Mouse (Mus musculus) heart, embryonic 12.5 days (tissue): ENCODE measurements around the gene Tgm5. TPM values are rescaled to one million over a fixed set of nuclear protein-coding genes. Genes with fewer than 3 reads are reported as not detected.
"Not testable (repeated sequence)": the region's sequence is repeated elsewhere in the genome, so short reads cannot be mapped to it uniquely, and the experiment has no call there.

Experiments
- ATAC-seq: fragments of 200-750 bp; cut with Nextera tagmentation; 2 replicates; pipeline ENCODE4 v1.8.0; 2017; ENCODE audit warnings: moderate TSS enrichment, moderate library complexity; ENCODE audit not compliant: insufficient number of reproducible peaks, low FRiP score
- H3K27ac ChIP-seq: fragments of 300-500 bp; sonication (generic); 2 replicates; pipeline ENCODE4 v1.5.1; 2016; ENCODE audit warnings: mild to moderate bottlenecking, moderate library complexity; ENCODE audit not compliant: poor library complexity, severe bottlenecking
- H3K27me3 ChIP-seq: fragments of 300-500 bp; sonication (generic); replicated peaks from 2 replicates; pipeline ENCODE4 v1.6.1; 2016; ENCODE audit warnings: mild to moderate bottlenecking, moderate library complexity
- H3K36me3 ChIP-seq: fragments of 300-500 bp; sonication (generic); 2 replicates; pipeline ENCODE4 v1.6.1; 2016; ENCODE audit warnings: mild to moderate bottlenecking, moderate library complexity
- H3K4me1 ChIP-seq: fragments of 300-500 bp; sonication (generic); replicated peaks from 2 replicates; pipeline ENCODE4 v1.6.1; 2016; ENCODE audit warnings: mild to moderate bottlenecking
- H3K4me2 ChIP-seq: fragments of 300-500 bp; sonication (generic); 2 replicates; pipeline ENCODE4 v1.6.1; 2016; ENCODE audit warnings: mild to moderate bottlenecking, moderate library complexity
- H3K4me3 ChIP-seq: fragments of 300-500 bp; sonication (generic); 2 replicates; pipeline ENCODE4 v1.5.1; 2016; ENCODE audit warnings: mild to moderate bottlenecking
- H3K9ac ChIP-seq: fragments of 300-500 bp; sonication (generic); 2 replicates; pipeline ENCODE4 v1.6.1; 2016; ENCODE audit warnings: mild to moderate bottlenecking, moderate library complexity
- H3K9me3 ChIP-seq: fragments of 300-500 bp; sonication (generic); replicated peaks from 2 replicates; pipeline ENCODE4 v1.6.1; 2016; ENCODE audit warnings: mild to moderate bottlenecking, moderate library complexity
- WGBS: fragments of 180-500 bp; shearing (Covaris S2); methylation state at CpG from one replicate; pipeline ENCODE4 v1.1.7; 2016; 5-methylcytosine and 5-hydroxymethylcytosine counted together
- polyA plus RNA-seq: library from polyadenylated mRNA; unstranded; fragments of >200 nt; fragmentation: Nextera tagmentation; extraction: Ambion mirVana; gene quantifications from 2 replicates; pipeline ENCODE4 v1.2.1, GENCODE M21; 2016

The Tgm5 gene
- polyA plus RNA-seq, 1 experiment from 2014 or later = not detected

DNA sequence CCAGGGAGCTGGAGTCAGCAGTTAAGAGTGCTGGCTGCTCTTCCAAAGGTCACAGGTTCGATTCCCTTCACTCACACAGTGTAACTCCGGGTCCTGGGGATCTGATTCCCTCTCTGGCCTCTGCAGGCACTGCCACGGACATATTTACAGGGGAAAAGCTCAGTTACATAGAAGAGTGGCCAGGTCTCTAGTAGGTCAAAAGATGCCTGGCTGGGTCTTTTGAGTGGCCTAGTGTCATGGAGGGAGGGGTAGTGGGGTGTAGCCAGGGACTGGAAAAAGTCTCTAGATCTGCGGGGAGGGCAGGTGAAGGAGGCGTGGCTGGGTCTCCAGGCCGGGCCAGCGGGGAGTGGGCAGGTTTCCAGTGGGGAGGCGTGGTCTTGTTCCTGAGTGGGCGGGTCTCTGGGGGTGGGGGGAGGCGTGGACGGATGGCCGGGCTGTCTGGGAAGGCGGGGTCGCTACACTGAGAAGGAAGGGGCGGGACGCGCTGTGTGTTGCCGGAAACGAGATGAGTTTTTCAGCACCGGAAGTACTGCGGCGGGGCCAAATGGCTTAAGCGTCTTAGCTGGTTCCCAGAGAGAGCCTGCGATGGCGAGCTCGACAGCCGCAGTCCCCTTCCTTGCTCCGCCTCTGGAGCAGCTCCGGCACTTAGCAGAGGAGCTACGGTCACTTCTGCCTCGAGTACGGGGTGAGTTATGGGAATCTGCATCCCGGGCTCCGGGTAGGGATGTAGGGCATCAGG lies 77.5 kb downstream of the Tgm5 start, which contains the start of gene Ccndbp1:
Gene Ccndbp1, plus strand, starts transcription at position 479 of the 739 bp plus-strand sequence.
- 2% methylated on average over 34 of the region's 34 CpGs for WGBS
- Histone ChIP-seq H3K27ac (peak within 1 kb of the TSS; percentile 30; the same call in 1 of the 2 replicates), H3K4me3 (peak within 1 kb of the TSS; percentile 87), H3K36me3 (peaks cover 17% of the 10 kb centered on the region), H3K4me1 (peaks cover 7% of the 10 kb centered on the region), H3K27me3 (no peaks in the 10 kb centered on the region), H3K9ac (peak within 1 kb of the TSS; percentile 78), H3K4me2 (peak within 1 kb of the TSS; percentile 95), H3K9me3 (no peaks in the 10 kb centered on the region)
- peak; percentile 98 for ATAC-seq

DNA sequence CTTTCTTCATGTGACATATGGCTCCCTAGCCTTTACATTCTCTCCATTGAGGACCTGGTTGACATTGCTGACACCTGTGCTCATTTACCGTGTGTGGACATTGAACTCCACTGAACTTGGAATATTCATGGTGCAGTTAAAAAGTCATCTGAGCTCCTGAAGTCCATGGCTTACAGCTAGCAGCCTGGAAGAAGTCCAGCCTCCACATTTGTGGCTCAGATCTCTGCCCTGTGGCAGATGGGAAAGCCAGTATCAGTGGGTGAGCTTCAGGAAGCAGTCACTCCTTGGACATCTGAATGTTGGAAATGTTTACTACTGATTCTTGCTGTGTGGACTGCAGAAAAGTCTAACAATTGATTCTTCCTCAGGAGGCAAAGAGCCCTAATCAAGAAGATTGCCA lies 78.7 kb downstream of the Tgm5 start:
- no peak overlapping the region for H3K9ac ChIP-seq
- H3K4me3 ChIP-seq = no peak overlapping the region
- H3K27ac ChIP-seq = no peak overlapping the region
- no peaks in the 10 kb centered on the region for H3K27me3 ChIP-seq
- H3K4me2 ChIP-seq = no peak overlapping the region
- peaks cover 7% of the 10 kb centered on the region for H3K4me1 ChIP-seq
- ATAC-seq = no peak
- 79% methylated on average over 1 of the region's 1 CpGs for whole genome bisulfite sequencing
- peaks cover 7% of the 10 kb centered on the region; the same call in 1 of the 2 replicates for H3K36me3 ChIP-seq
- H3K9me3 ChIP-seq = no peaks in the 10 kb centered on the region

DNA sequence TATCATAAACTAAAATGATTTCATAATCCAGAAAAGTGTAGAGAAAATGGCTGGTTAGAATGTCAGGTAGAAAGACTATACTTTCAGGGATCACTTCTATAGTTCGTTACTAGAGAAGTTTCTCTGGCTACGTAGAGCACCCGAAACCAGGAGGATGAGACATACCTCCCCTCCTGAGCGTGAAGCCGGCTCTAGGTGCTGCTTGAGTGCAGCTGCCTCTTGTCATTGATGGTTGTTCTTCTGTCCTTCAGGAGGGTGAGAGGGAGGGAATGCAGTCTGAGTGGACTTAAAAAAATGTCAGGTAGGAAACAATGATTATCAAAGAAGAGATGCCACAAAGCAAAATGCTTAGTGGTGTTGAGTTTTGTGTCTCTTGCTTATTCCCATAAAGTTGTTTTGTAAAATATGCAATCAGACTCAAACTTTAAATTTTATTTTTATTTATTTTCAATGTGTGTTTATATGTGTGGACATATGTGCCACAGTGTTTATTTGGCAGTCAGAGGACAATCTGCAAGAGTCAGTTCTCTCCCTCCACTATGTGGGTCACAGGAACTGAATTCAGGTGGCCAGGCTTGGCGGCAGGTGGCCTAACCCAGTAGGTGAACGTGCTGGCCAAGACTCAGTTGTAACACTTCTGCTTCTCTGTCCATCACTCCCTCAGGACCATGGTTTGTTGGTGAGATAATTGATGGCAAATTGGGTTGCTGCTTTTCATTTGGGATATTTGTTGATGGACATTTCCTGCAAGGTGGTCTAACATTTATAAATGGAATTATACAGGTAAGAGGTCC lies 81.4 kb downstream of the Tgm5 start:
- Histone ChIP-seq H3K27ac (no peak overlapping the region), H3K27me3 (no peaks in the 10 kb centered on the region), H3K4me2 (no peak overlapping the region), H3K4me3 (no peak overlapping the region), H3K36me3 (no peaks in the 10 kb centered on the region), H3K9ac (no peak overlapping the region), H3K4me1 (peaks cover 5% of the 10 kb centered on the region), H3K9me3 (no peaks in the 10 kb centered on the region)
- ATAC-seq = no peak
- 81% methylated on average over 7 of the region's 7 CpGs for WGBS

DNA sequence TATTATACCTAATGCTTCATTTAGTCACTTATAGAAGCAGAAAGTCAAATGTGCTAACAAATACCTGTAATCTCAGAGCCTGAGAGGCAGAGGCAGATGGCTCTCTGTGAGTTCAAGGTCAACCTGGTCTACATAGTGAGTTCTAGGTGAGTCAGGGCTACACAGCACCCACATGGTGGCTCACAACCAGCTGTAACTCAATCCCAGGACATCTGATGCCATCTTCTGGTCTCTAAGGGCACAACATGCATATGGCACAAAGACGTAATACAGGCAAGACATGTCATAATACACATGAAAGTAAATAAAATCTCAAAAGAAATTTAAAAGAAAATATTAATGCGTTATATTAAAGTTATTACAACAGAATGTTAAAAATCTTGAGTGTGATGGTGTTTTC lies 82.1 kb downstream of the Tgm5 start:
- WGBS = 62% methylated on average over 2 of the region's 2 CpGs
- Histone ChIP-seq H3K4me2 (no peak overlapping the region), H3K27ac (no peak overlapping the region), H3K9ac (no peak overlapping the region), H3K9me3 (no peaks in the 10 kb centered on the region), H3K4me1 (no peaks in the 10 kb centered on the region), H3K36me3 (no peaks in the 10 kb centered on the region), H3K27me3 (no peaks in the 10 kb centered on the region), H3K4me3 (no peak overlapping the region)
- ATAC-seq = no peak

DNA sequence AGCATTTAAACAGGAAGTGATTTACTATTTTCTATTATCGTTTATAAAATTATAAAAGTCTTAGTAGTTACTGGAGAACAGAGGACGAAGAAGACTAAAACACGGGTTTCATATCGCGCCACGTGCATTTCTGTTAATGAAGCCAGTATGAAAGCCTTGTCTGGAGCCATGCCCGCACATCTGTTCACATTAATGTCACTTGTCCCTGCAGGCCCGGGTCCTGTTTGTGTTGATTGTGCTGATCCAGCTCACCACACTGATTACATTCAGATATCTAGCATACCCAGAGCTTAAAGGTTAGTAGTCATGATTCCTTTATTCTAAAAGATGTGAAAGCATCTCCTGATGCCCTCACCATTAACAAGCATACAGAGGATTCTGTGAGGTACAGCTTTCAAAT lies 86.8 kb downstream of the Tgm5 start:
- Histone ChIP-seq H3K27ac (no peak overlapping the region), H3K4me1 (no peaks in the 10 kb centered on the region), H3K36me3 (no peaks in the 10 kb centered on the region), H3K9me3 (no peaks in the 10 kb centered on the region), H3K4me2 (no peak overlapping the region), H3K9ac (no peak overlapping the region), H3K4me3 (no peak overlapping the region), H3K27me3 (no peaks in the 10 kb centered on the region)
- 78% methylated on average over 8 of the region's 8 CpGs for WGBS
- ATAC-seq = no peak

DNA sequence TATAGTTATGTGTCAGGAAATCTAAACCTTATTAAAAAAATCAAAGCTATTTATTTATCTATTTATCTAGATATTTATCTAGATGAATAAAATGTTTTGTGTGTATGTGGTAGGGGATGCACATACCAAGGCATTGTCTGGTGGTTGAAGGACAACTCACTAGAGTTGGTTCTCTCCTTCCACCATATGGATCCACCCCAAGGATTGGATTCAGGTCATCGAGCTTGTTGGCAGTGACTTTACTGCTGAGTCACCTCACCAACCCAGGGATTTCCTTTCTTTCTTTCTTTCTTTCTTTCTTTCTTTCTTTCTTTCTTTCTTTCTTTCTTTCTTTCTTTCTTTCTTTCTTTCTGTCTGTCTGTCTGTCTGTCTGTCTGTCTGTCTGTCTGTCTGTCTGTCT lies 89.0 kb downstream of the Tgm5 start:
- not testable (repeated sequence) for H3K36me3 ChIP-seq, H3K4me1 ChIP-seq, H3K9me3 ChIP-seq, H3K27ac ChIP-seq, H3K9ac ChIP-seq, ATAC-seq, H3K4me2 ChIP-seq, H3K27me3 ChIP-seq, H3K4me3 ChIP-seq
- 80% methylated on average over 1 of the region's 1 CpGs for WGBS

Other genes with a start within 250 kb of the Tgm5 start
- 9.5 and 10.8 TPM in 2 replicates for gene Cdan1, start 235.7 kb downstream of the Tgm5 start, polyA plus RNA-seq
- gene Ttbk2, start 235.2 kb downstream of the Tgm5 start, polyA plus RNA-seq = 4.8 and 5.1 TPM in 2 replicates
- 19.6 and 20.9 TPM in 2 replicates for gene Ubr1, start 115.1 kb downstream of the Tgm5 start, polyA plus RNA-seq
- gene Tmem62, start 108.8 kb downstream of the Tgm5 start, polyA plus RNA-seq = 2.0 and 2.8 TPM in 2 replicates
- 38.1 and 38.5 TPM in 2 replicates for gene Ccndbp1, start 77.4 kb downstream of the Tgm5 start, polyA plus RNA-seq
- 17.9 and 18.2 TPM in 2 replicates for gene Epb42, start 48.8 kb downstream of the Tgm5 start, polyA plus RNA-seq
- gene Tgm7, start 24.0 kb upstream of the Tgm5 start, polyA plus RNA-seq = not detected in 2 replicates
- gene Adal, start 54.6 kb upstream of the Tgm5 start, polyA plus RNA-seq = 13.5 and 13.7 TPM in 2 replicates
- 15.1 and 17.4 TPM in 2 replicates for gene Lcmt2, start 54.8 kb upstream of the Tgm5 start, polyA plus RNA-seq
- 45.2 and 46.4 TPM in 2 replicates for gene Tubgcp4, start 84.8 kb upstream of the Tgm5 start, polyA plus RNA-seq
- gene Zscan29, start 85.3 kb upstream of the Tgm5 start, polyA plus RNA-seq = 6.8 and 7.9 TPM in 2 replicates
- gene Trp53bp1, start 185.6 kb upstream of the Tgm5 start, polyA plus RNA-seq = 69.8 and 78.4 TPM in 2 replicates
- 4.7 TPM in 2 replicates for gene Map1a, start 203.8 kb upstream of the Tgm5 start, polyA plus RNA-seq